Mouse (Mus musculus) lung, adult 2 months (tissue): ENCODE data around the gene Asic2. TPM values are rescaled to one million over a fixed set of nuclear protein-coding genes. Genes with fewer than 3 reads are reported as not detected.

Experiments used
- DNase-seq: peaks from one replicate; pipeline ENCODE4 v3.0.0; 2022
- H3K4me1 ChIP-seq: fragments of 200-500 bp; 2 replicates; pipeline ENCODE4 v1.6.1; 2011; ENCODE audit warnings: low read length; ENCODE audit not compliant: control insufficient read depth, insufficient read depth
- H3K4me3 ChIP-seq: fragments of 200-500 bp; replicated peaks from 2 replicates; pipeline ENCODE3; 2011; ENCODE audit warnings: low read depth, mild to moderate bottlenecking, control low read depth, low read length; ENCODE audit errors: extremely low read depth
- CTCF ChIP-seq: fragments of 200-500 bp; IDR thresholded peaks from 2 replicates; pipeline ENCODE4 v1.5.1; 2011; ENCODE audit warnings: mild to moderate bottlenecking, low read length, control low read depth; ENCODE audit not compliant: insufficient read depth
- POLR2A ChIP-seq: fragments of 200-500 bp; IDR thresholded peaks from 2 replicates; pipeline ENCODE4 v1.6.1; 2011; ENCODE audit warnings: low read depth, mild to moderate bottlenecking, control low read depth, low read length, borderline replicate concordance; ENCODE audit errors: extremely low read depth
- WGBS: fragments of 180-500 bp; shearing (Covaris S2); methylation state at CpG from one replicate; pipeline ENCODE4 v1.1.7; 2018; 5-methylcytosine and 5-hydroxymethylcytosine counted together
- polyA plus RNA-seq: library from polyadenylated mRNA; depleted of rRNA; stranded (reverse); fragments of >200 nt; gene quantifications from 2 replicates; pipeline ENCODE4 v1.2.3, GENCODE M21; 2012

The Asic2 gene
- polyA plus RNA-seq, 1 experiment = 0.04 TPM

DNA sequence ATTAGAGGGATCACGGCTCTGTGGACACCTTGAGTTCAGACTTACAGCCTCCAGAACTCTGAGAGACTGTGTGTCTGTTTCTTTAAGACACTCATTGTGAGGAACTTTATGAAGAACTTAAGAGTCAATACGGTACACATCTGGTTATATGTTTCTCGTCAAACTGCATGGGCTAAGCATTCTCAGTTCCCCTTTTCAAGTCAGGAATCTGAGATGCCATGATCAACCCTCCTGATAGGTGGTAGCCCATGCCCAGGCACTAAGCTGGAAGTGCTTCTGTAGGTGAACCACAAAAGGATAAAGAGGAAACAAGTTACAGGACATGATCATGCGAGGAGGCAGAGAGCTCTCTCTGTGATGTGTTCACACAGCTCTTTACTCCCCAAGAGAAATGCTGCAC lies 55.2 kb downstream of the Asic2 start:
- no peak for DNase-seq
- WGBS = 69% methylated on average over 4 of the region's 4 CpGs
- Histone ChIP-seq H3K4me3 (no peak overlapping the region), H3K4me1 (no peaks in the 10 kb centered on the region)
- TF ChIP-seq POLR2A = no peak
- TF ChIP-seq CTCF = no peak

DNA sequence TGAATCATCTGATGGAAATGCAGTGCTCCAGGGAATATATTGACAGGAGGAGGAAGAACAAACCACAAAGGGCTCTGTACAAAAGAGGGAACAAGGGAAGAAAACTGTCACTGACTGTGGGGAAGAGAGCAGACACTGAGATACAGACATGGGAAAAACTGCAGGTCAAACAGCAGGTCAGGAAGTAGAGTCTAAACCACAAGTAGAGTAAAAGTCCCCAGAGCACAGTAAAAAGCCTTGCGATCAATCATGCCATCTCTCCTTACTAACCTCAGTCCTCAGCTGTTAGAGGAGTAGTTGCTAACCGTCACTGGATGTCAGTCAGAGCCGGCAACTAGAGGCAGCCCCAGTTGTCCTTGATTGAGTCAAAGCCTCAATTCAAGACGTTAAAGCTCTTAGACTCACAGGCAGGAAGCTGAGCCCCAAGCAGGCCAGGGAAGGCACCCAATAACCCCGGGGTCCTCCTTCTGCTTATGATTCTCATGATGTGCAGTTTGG lies 58.8 kb downstream of the Asic2 start:
- DNase-seq = no peak
- H3K4me3 ChIP-seq = no peak overlapping the region
- 61% methylated on average over 5 of the region's 5 CpGs for WGBS
- no peaks in the 10 kb centered on the region for H3K4me1 ChIP-seq
- TF ChIP-seq POLR2A (no peak), CTCF (no peak)

GRCm38 (mm10) chr11:81908760-81909159 lies 59.5 kb downstream of the Asic2 start:
- 71% methylated on average over 1 of the region's 1 CpGs for WGBS
- TF ChIP-seq POLR2A (no peak), CTCF (no peak)
- H3K4me1 ChIP-seq = no peaks in the 10 kb centered on the region
- H3K4me3 ChIP-seq = no peak overlapping the region
- no peak for DNase-seq

DNA sequence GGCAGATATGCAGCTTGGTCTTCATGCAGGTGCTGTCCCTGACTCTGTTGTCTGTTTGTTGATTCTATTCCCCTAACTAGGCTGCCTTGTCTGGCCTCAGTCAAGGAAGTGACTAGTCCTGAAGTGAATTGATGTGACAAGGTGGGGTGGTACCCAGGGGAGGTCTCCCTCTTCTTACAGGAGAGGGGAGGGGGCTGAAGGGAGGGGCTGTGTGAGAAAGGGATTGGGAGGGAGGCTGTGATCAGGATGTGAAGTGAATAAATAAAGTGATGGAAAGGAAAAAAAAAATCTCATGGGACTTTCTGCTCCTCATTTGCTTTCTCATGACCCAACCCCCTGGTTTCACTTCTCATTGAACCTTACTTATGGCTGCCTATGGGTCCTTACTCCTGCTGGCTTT lies 65.9 kb downstream of the Asic2 start:
- no peaks in the 10 kb centered on the region for H3K4me1 ChIP-seq
- TF ChIP-seq POLR2A (no peak), CTCF (no peak)
- H3K4me3 ChIP-seq = no peak overlapping the region
- DNase-seq = no peak

- WGBS = 16% methylated on average over 8 of the region's 8 CpGs
- no peak for DNase-seq
- Histone ChIP-seq H3K4me3 (no peak overlapping the region), H3K4me1 (no peaks in the 10 kb centered on the region)
- TF ChIP-seq CTCF = no peak
- no peak for TF ChIP-seq POLR2A
These were observed 70.5 kb downstream of the Asic2 start for GRCm38 (mm10) chr11:81897547-81898354.

DNA sequence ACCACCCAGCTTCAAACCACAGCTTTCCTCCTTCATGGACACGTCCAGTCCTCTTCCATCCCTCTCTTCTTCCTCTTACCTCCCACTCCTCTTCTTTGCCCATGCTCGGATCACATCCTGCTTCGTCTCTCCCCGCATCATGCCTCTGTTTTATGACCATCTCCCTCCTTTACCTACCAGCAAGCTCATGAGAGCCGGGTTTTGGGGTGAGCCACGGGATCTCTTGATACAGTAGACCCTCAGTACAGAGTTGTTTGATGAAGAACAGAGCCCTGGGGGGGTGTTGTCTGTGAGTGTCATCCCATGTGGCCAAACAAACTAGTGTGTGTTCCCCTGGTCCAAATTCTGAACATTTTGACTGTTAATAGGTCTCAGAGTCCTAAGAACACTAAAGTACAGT lies 71.7 kb downstream of the Asic2 start:
- TF ChIP-seq POLR2A (no peak), CTCF (no peak)
- no peak overlapping the region for H3K4me3 ChIP-seq
- WGBS = 77% methylated on average over 6 of the region's 6 CpGs

DNA sequence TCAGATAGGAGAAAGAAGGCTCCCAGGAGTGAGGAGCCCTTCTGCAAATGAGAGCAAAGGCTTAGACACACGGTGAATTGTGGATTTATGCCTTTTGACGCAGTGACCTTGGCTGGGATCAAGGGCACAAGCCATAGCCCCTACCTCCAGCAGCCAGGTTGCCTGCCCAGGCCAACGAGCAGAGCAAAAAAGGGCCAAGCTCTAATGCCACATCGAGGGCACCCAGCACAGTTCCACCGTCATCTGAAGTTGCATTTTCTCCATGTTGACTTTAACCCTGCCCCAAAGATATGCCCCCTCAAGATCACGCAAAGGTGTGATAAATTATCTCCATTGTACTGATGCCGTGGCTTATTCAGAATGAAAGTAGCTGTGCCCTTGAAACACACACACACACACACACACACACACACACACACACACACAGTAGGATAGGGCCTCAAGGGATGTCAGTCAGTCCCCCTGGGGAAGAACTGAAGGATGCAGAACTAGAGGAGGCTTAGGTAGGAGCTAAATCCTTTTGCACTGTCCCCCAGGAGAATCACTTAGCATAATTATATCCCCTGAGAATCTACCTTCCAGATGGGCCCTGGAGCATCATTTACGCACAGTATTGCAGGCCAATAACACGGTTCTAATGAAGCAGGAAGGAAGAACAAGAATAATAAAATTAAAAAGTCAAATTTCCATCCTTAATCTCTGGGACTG lies 96.6 kb downstream of the Asic2 start:
- no peak for TF ChIP-seq CTCF
- no peak for TF ChIP-seq POLR2A
- no peak for DNase-seq
- 33% methylated on average over 9 of the region's 9 CpGs for WGBS
- no peak overlapping the region for H3K4me3 ChIP-seq
- H3K4me1 ChIP-seq = no peaks in the 10 kb centered on the region

More for the DNA sequence above, 71.7 kb downstream of the Asic2 start:
- H3K4me1 ChIP-seq = no peaks in the 10 kb centered on the region
- no peak for DNase-seq

DNA sequence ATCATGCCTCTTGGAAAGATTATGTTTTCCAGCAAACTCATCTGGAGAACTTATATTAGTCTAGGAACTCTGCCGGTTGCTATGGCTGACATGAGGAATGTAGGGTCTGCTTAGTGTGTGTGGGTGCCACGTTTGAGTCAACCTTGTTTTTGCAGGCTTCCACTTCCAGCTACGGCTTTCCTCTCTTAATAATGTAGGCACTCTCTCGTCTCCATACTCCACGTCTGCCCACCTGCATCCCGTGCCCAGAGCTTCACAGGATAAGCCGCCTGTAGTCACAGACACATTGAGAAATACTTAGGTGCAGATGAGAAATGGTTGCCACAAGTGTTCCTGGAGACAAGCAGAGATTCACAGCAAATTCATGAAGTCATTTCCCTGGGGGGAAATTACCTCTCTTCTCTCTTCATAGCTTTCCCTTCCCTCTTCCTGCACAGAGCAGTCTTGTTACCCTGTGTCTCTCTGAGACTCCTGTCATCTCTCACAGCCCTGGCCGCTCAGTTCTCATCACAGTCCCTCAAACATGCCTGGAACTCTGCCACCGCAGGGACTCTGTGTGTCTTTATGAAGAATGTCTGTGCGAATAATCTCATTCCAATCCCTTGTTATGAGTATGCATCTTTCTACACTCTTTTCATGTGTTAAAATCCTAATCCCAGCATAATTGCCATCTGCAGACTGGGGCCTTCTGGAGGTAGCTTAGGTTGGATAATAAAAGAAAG lies 102.4 kb downstream of the Asic2 start:
- TF ChIP-seq CTCF = no peak
- no peak for TF ChIP-seq POLR2A
- no peaks in the 10 kb centered on the region for H3K4me1 ChIP-seq
- H3K4me3 ChIP-seq = no peak overlapping the region
- DNase-seq = no peak
- 62% methylated on average over 10 of the region's 10 CpGs for WGBS

- no peak for TF ChIP-seq POLR2A
- no peak for TF ChIP-seq CTCF
- Histone ChIP-seq H3K4me1 (no peaks in the 10 kb centered on the region), H3K4me3 (no peak within 1 kb of the TSS)
- WGBS = 47% methylated on average over 4 of the region's 4 CpGs
- DNase-seq = no peak
These were observed 107.8 kb downstream of the Asic2 start, which contains the start of gene 5530401A14Rik for GRCm38 (mm10) chr11:81860250-81860972. TSS of gene 5530401A14Rik (plus strand) at chr11:81860673.
